Mouse (Mus musculus) midbrain, postnatal 0 days (tissue): ENCODE measurements at regions not wholly inside any gene's neighbourhood (a gene's known extent, or its start where the extent isn't known, plus 50 kb on each side); places are given as distances from the start of the nearest gene placed in this dataset.

ENCODE experiments used
- ATAC-seq: fragments of 200-750 bp; cut with Nextera tagmentation; 2 replicates; pipeline ENCODE4 v1.8.0; 2017; ENCODE audit warnings: moderate number of reproducible peaks, mild to moderate bottlenecking, moderate TSS enrichment, moderate library complexity; ENCODE audit not compliant: low FRiP score
- DNase-seq: peaks from one replicate; pipeline ENCODE4 v3.0.0-alpha.2; 2015; ENCODE audit warnings: low spot score
- H3K27ac ChIP-seq: fragments of 300-500 bp; sonication (generic); 2 replicates; pipeline ENCODE4 v1.5.1; 2014; ENCODE audit warnings: low read depth, mild to moderate bottlenecking, low read length, mixed read lengths
- H3K27me3 ChIP-seq: fragments of 300-500 bp; sonication (generic); 2 replicates; pipeline ENCODE4 v1.6.1; 2014; ENCODE audit warnings: low read length, control low read depth, mixed read lengths; ENCODE audit not compliant: insufficient read depth
- H3K36me3 ChIP-seq: fragments of 300-500 bp; sonication (generic); 2 replicates; pipeline ENCODE4 v1.6.1; 2014; ENCODE audit warnings: low read length, control low read depth, mixed read lengths; ENCODE audit not compliant: insufficient read depth
- H3K4me1 ChIP-seq: fragments of 300-500 bp; sonication (generic); 2 replicates; pipeline ENCODE4 v1.6.1; 2014; ENCODE audit warnings: mild to moderate bottlenecking, control low read depth, antibody characterized with exemption, low read length, mixed read lengths; ENCODE audit not compliant: insufficient read depth
- H3K4me2 ChIP-seq: fragments of 300-500 bp; sonication (generic); 2 replicates; pipeline ENCODE4 v1.6.1; 2014; ENCODE audit warnings: low read depth, mild to moderate bottlenecking, low read length, mixed read lengths; ENCODE audit not compliant: poor library complexity, severe bottlenecking
- H3K4me3 ChIP-seq: fragments of 300-500 bp; sonication (generic); 2 replicates; pipeline ENCODE4 v1.5.1; 2014; ENCODE audit warnings: low read depth, mild to moderate bottlenecking, low read length, moderate library complexity
- H3K9ac ChIP-seq: fragments of 300-500 bp; sonication (generic); replicated peaks from 2 replicates; pipeline ENCODE4 v1.6.1; 2014; ENCODE audit warnings: mild to moderate bottlenecking, low read length, moderate library complexity, mixed read lengths; ENCODE audit not compliant: poor library complexity, severe bottlenecking
- H3K9me3 ChIP-seq: fragments of 300-500 bp; sonication (generic); 2 replicates; pipeline ENCODE4 v1.6.1; 2016; ENCODE audit warnings: low read length, control low read depth
- CTCF ChIP-seq: IDR thresholded peaks from 2 replicates; pipeline ENCODE4 v1.5.1; 2016; ENCODE audit warnings: antibody characterized with exemption, mild to moderate bottlenecking
- WGBS: fragments of 180-500 bp; shearing (Covaris S2); extraction: QIAGEN DNeasy Blood & Tissue Kit; methylation state at CpG from one replicate; pipeline ENCODE4 v1.1.7; 2014; 5-methylcytosine and 5-hydroxymethylcytosine counted together

DNA sequence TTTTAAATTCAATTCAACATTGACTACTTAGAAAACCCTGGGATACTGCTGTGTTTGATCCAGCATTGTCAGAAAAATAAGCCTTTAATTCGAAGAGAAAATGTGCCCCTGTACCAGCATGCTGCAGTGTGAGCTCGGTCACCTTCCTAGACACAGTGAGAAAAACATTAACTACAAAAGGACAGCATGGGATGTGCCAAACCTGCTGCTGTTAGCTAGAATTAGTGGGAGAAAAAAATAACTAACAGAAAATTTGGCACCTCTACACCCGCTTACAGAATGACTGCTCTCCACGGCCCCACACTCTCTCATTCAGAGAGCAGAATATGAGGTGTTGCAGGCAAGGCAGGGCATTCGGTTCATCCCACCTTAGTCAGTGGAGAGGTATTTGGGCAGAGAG lies 531.9 kb upstream of the Hs6st1 start:
- TF ChIP-seq CTCF, result no peak
- DNase-seq (no peak), ATAC-seq (no peak)
- Histone ChIP-seq H3K9me3 (no peaks in the 10 kb centered on the region), H3K4me3 (no peak overlapping the region), H3K4me1 (no peaks in the 10 kb centered on the region), H3K4me2 (no peak overlapping the region), H3K27ac (no peak overlapping the region), H3K27me3 (no peaks in the 10 kb centered on the region), H3K36me3 (no peaks in the 10 kb centered on the region), H3K9ac (no peak overlapping the region)
- WGBS, result 71% methylated on average over 5 of the region's 5 CpGs

DNA sequence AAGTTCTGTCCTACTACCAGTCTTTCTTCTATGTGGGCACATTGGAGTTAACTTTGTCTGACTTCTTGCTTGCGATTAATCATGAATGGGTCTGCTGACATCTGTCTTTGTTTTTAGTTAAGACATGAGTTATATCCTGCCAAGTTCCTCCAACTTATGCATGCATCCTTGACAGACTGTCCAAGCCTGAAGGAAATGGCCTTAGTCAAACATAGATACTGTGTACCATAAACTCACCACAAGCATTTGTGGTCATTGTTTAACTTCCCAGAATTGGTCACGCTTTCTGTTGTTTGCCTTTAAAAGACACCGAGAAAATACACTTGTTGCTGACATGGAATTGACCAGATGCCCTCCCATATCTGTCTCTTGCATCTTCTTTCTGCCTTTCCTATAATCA lies 519.4 kb upstream of the Hs6st1 start:
- ATAC-seq, result no peak
- Histone ChIP-seq H3K9ac (no peak overlapping the region), H3K27me3 (no peaks in the 10 kb centered on the region), H3K9me3 (no peaks in the 10 kb centered on the region), H3K4me3 (no peak overlapping the region), H3K4me1 (no peaks in the 10 kb centered on the region), H3K27ac (no peak overlapping the region), H3K36me3 (no peaks in the 10 kb centered on the region), H3K4me2 (no peak overlapping the region)
- no peak for DNase-seq
- TF ChIP-seq CTCF, result no peak
- 85% methylated on average over 3 of the region's 3 CpGs for WGBS

DNA sequence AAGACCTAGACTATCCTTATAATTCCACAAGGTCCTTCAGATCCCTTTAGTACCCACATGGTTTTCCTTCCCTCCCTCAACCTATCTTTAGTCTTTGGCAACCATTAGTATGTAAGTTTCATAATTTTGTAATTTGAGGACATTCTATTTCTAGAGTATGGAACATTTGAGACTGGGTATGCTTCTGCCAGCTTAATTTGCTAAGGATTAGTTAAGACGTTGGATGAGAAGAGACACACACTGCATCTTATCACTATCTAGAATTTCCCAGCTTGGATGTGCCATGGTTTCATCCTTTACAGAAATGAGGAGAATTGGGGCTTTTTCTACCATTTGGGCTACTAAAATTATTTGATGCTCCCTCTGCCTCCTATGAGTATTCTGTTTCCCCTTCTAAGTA lies 516.7 kb upstream of the Hs6st1 start:
- Histone ChIP-seq H3K4me1 (no peaks in the 10 kb centered on the region), H3K4me2 (no peak overlapping the region), H3K36me3 (no peaks in the 10 kb centered on the region), H3K27me3 (no peaks in the 10 kb centered on the region), H3K9me3 (no peaks in the 10 kb centered on the region), H3K27ac (no peak overlapping the region), H3K4me3 (no peak overlapping the region), H3K9ac (no peak overlapping the region)
- DNase-seq (no peak), ATAC-seq (no peak)
- 95% methylated on average over 1 of the region's 1 CpGs for WGBS
- TF ChIP-seq CTCF, result no peak

DNA sequence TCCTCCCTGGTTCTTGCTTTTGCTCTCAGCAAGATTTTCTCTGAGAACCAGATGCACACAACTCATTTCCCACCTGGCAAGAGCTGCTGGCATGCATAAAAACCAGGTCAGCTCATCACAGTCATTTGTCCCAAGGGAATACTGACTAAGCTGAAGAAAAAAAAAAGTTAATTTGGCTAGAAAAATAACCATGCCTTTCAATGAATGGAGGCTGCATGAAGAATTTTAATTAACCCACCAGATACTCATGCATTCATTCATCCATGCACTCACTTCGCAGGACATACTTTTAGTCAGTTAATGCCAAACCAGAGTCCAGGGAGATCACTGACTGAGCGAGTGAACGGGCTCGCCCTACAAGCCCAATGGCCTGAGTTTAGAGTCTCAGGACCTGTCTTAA lies 505.4 kb upstream of the Hs6st1 start:
- TF ChIP-seq CTCF, result no peak
- 0 out of 2 replicates have a peak, but pooled peaks cover 7% of the 10 kb centered on the region for H3K9me3 ChIP-seq
- peak; percentile 46 for DNase-seq
- H3K4me1 ChIP-seq, result no peaks in the 10 kb centered on the region
- no peaks in the 10 kb centered on the region for H3K27me3 ChIP-seq
- H3K36me3 ChIP-seq, result no peaks in the 10 kb centered on the region
- 85% methylated on average over 4 of the region's 4 CpGs for WGBS
- no peak overlapping the region for H3K4me2 ChIP-seq
- ATAC-seq, result no peak
- H3K27ac ChIP-seq, result no peak overlapping the region
- no peak overlapping the region for H3K9ac ChIP-seq
- H3K4me3 ChIP-seq, result no peak overlapping the region

DNA sequence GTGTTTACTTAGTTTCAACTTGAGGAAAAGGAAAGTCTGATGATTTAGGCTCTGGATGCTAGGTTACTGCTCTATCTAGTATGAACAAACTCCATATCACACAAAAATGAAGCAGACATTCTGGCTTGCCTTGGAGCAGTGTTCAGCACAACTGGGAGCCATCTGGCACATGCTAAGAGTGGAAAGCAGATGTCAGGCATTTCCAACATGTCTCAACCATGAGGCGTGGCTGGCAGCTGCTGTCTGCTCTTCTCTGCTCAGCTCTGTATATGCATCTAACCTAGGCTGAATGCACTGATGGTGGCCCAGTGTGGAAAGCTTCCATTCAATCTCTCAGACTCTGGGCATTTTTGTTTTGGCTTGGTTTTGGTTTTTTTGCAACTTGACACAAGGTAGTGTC lies 493.0 kb upstream of the Hs6st1 start:
- no peak for ATAC-seq
- WGBS, result 89% methylated on average over 1 of the region's 1 CpGs
- H3K27ac ChIP-seq, result no peak overlapping the region
- H3K36me3 ChIP-seq, result no peaks in the 10 kb centered on the region
- no peaks in the 10 kb centered on the region for H3K9me3 ChIP-seq
- no peak overlapping the region for H3K9ac ChIP-seq
- no peak overlapping the region for H3K4me3 ChIP-seq
- no peak for TF ChIP-seq CTCF
- DNase-seq, result peak; percentile 38
- H3K4me2 ChIP-seq, result no peak overlapping the region
- no peaks in the 10 kb centered on the region for H3K27me3 ChIP-seq
- no peaks in the 10 kb centered on the region; the same call in 1 of the 2 replicates for H3K4me1 ChIP-seq

DNA sequence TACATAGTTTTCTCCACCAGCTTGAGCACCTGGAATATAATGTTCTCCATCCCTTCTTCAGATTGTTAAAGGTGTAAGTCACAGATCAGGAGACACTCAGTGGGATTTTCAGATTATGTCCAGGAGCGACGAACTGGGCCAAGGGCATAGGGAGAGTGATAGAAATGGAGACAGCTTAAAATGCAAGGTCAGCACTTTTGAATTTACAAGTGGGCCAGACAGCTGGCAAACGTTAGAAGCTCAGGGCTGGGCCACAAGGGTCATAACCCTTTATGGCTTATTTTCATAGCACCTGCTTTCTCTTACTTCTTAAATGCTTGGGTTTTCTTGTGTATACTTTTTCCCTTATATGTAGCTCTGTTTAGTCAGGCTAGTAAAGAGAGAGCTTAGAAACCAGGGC lies 488.8 kb upstream of the Hs6st1 start:
- H3K9ac ChIP-seq, result no peak overlapping the region
- WGBS, result 73% methylated on average over 3 of the region's 3 CpGs
- no peaks in the 10 kb centered on the region; the same call in 1 of the 2 replicates for H3K4me1 ChIP-seq
- no peaks in the 10 kb centered on the region for H3K9me3 ChIP-seq
- no peak for TF ChIP-seq CTCF
- DNase-seq, result no peak
- no peak overlapping the region for H3K4me3 ChIP-seq
- H3K27me3 ChIP-seq, result no peaks in the 10 kb centered on the region
- H3K27ac ChIP-seq, result no peak overlapping the region
- no peaks in the 10 kb centered on the region for H3K36me3 ChIP-seq
- ATAC-seq, result no peak
- H3K4me2 ChIP-seq, result no peak overlapping the region

DNA sequence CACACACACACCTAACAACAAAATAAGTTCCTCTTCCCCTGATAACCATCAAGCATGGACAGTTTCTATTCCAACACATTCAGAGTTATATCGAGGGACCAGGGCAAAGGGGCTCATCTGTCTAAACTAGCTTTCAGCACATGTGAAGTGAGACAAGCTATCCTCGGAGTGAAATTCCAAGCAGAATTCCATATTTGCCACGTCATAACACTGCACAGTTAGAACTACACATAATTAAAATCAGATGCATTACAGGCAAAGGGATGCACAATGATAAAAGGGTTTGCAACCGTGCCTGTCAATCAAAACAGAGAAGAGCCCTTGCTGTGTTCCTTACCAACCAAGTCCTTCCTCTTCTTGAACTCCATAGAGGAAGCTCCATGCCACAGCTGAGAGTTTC lies 488.2 kb upstream of the Hs6st1 start:
- H3K9me3 ChIP-seq, result no peaks in the 10 kb centered on the region
- no peak overlapping the region for H3K4me2 ChIP-seq
- no peak overlapping the region for H3K4me3 ChIP-seq
- no peak for TF ChIP-seq CTCF
- H3K27ac ChIP-seq, result no peak overlapping the region
- no peaks in the 10 kb centered on the region; the same call in 1 of the 2 replicates for H3K4me1 ChIP-seq
- 75% methylated on average over 4 of the region's 4 CpGs for WGBS
- ATAC-seq (no peak), DNase-seq (no peak)
- H3K27me3 ChIP-seq, result no peaks in the 10 kb centered on the region
- H3K36me3 ChIP-seq, result no peaks in the 10 kb centered on the region
- H3K9ac ChIP-seq, result no peak overlapping the region
